Mouse (Mus musculus) myocyte (in vitro differentiated cells): ENCODE data around the gene Nnmt. TPM values are rescaled to one million over a fixed set of nuclear protein-coding genes. Genes with fewer than 3 reads are reported as not detected.

Experiments used
- H3K27me3 ChIP-seq: one replicate; pipeline ENCODE4 v1.6.1; 2011; ENCODE audit not compliant: control insufficient read depth, insufficient read depth, insufficient read length
- H3K36me3 ChIP-seq: one replicate; pipeline ENCODE4 v1.6.1; 2011; ENCODE audit not compliant: control insufficient read depth, insufficient read depth
- H3K4me2 ChIP-seq: one replicate; pipeline ENCODE4 v1.6.1; 2011; ENCODE audit warnings: low read depth, control low read depth
- H3K4me3 ChIP-seq: one replicate; pipeline ENCODE4 v1.5.1; 2011; ENCODE audit warnings: mild to moderate bottlenecking, control low read depth, moderate library complexity
- H3K79me2 ChIP-seq: one replicate; pipeline ENCODE4 v1.6.1; 2011; ENCODE audit not compliant: control insufficient read depth, insufficient read depth
- H3ac ChIP-seq: one replicate; pipeline ENCODE4 v1.6.1; 2011; ENCODE audit not compliant: control insufficient read depth, insufficient read length
- CEBPB ChIP-seq: IDR thresholded peaks from 2 replicates; pipeline ENCODE4 v1.6.1; 2011; ENCODE audit warnings: mild to moderate bottlenecking, moderate library complexity; ENCODE audit not compliant: poor library complexity, insufficient read depth, severe bottlenecking
- E2F4 ChIP-seq: IDR thresholded peaks from one replicate; pipeline ENCODE4 v1.6.1; 2011; ENCODE audit warnings: mild to moderate bottlenecking, control low read depth, moderate library complexity; ENCODE audit not compliant: insufficient read depth
- MAX ChIP-seq: IDR thresholded peaks from one replicate; pipeline ENCODE4 v1.6.1; 2011; ENCODE audit warnings: low read depth, mild to moderate bottlenecking, control low read depth
- MYOD1 ChIP-seq, 3 experiments: IDR thresholded peaks; one replicate each; pipeline ENCODE4 v1.6.1; 2011; ENCODE audit warnings: control low read depth in 2 of 3, low read depth in 2 of 3, mild to moderate bottlenecking in 2 of 3, moderate library complexity in 1 of 3; ENCODE audit not compliant: insufficient read length in 2 of 3, control insufficient read depth in 1 of 3
- MYOG ChIP-seq, 3 experiments: IDR thresholded peaks; one replicate each; pipeline ENCODE4 v1.6.1; 2011; ENCODE audit warnings: control low read depth in 2 of 3, low read depth in 2 of 3, mild to moderate bottlenecking in 2 of 3; ENCODE audit not compliant: insufficient read length in 2 of 3, control insufficient read depth in 1 of 3, insufficient read depth in 1 of 3
- POLR2A ChIP-seq: IDR thresholded peaks from one replicate; pipeline ENCODE4 v1.6.1; 2011; ENCODE audit warnings: low read depth, mild to moderate bottlenecking, control low read depth, moderate library complexity; ENCODE audit not compliant: insufficient read length
- POLR2AphosphoS2 ChIP-seq: IDR thresholded peaks from one replicate; pipeline ENCODE4 v1.6.1; 2011; ENCODE audit warnings: low read depth, control low read depth; ENCODE audit not compliant: insufficient read length
- REST ChIP-seq: IDR thresholded peaks from one replicate; pipeline ENCODE4 v1.6.1; 2011; ENCODE audit warnings: mild to moderate bottlenecking, control low read depth, moderate library complexity; ENCODE audit not compliant: insufficient read depth, insufficient read length
- SRF ChIP-seq: IDR thresholded peaks from one replicate; pipeline ENCODE4 v1.6.1; 2011; ENCODE audit warnings: low read depth; ENCODE audit not compliant: control insufficient read depth, insufficient read length
- TCF12 ChIP-seq: IDR thresholded peaks from one replicate; pipeline ENCODE4 v1.6.1; 2011; ENCODE audit warnings: mild to moderate bottlenecking, control low read depth; ENCODE audit not compliant: poor library complexity, insufficient read depth, severe bottlenecking
- TCF3 ChIP-seq: IDR thresholded peaks from one replicate; pipeline ENCODE4 v1.6.1; 2011; ENCODE audit warnings: low read depth, control low read depth; ENCODE audit not compliant: insufficient read length
- USF1 ChIP-seq: IDR thresholded peaks from one replicate; pipeline ENCODE4 v1.6.1; 2011; ENCODE audit warnings: low read depth, mild to moderate bottlenecking, control low read depth, moderate library complexity
- polyA plus RNA-seq: library from polyadenylated mRNA; unstranded; fragments of >200 nt; fragmentation: generic; extraction: Trizol; gene quantifications from one replicate; pipeline ENCODE4 v1.2.1, GENCODE M21; 2012; ENCODE audit warnings: missing spikeins

Nnmt gene
- polyA plus RNA-seq, 1 experiment = 4.3 TPM

- Histone ChIP-seq H3K4me2 (no peak overlapping the region), H3K36me3 (no peaks in the 10 kb centered on the region), H3K27me3 (no peaks in the 10 kb centered on the region), H3K4me3 (no peak overlapping the region), H3K79me2 (no peaks in the 10 kb centered on the region), H3ac (no peak overlapping the region)
- TF ChIP-seq TCF12 (no peak), POLR2AphosphoS2 (no peak), MYOG (IDR thresholded peaks at IDR 0.05; ENCODE audit: control insufficient read depth in 1 of 3, insufficient read depth in 1 of 3, insufficient read length in 2 of 3, low read depth in 2 of 3) (no peak), MAX (no peak), REST (no peak), USF1 (no peak), CEBPB (no peak), TCF3 (no peak), MYOD1 (IDR thresholded peaks at IDR 0.05; ENCODE audit: control insufficient read depth in 1 of 3, insufficient read length in 2 of 3, low read depth in 2 of 3) (no peak), E2F4 (no peak), SRF (no peak)
Measured at GRCm38 (mm10) chr9:48600066-48600465, 4.9 kb downstream of the Nnmt start.

GRCm38 (mm10) chr9:48597494-48597893 is 7.5 kb downstream of the Nnmt start:
- no peak overlapping the region for H3K4me3 ChIP-seq
- no peaks in the 10 kb centered on the region for H3K36me3 ChIP-seq
- no peak overlapping the region for H3K4me2 ChIP-seq
- H3ac ChIP-seq = no peak overlapping the region
- H3K79me2 ChIP-seq = no peaks in the 10 kb centered on the region
- no peaks in the 10 kb centered on the region for H3K27me3 ChIP-seq
- TF ChIP-seq TCF12 (no peak), MYOG (IDR thresholded peaks at IDR 0.05; ENCODE audit: control insufficient read depth in 1 of 3, insufficient read depth in 1 of 3, insufficient read length in 2 of 3, low read depth in 2 of 3) (no peak), REST (no peak), USF1 (no peak), TCF3 (no peak), SRF (no peak), MAX (no peak), POLR2AphosphoS2 (no peak), E2F4 (no peak), MYOD1 (IDR thresholded peaks at IDR 0.05; ENCODE audit: control insufficient read depth in 1 of 3, insufficient read length in 2 of 3, low read depth in 2 of 3) (no peak), POLR2A (no peak), CEBPB (no peak)

GRCm38 (mm10) chr9:48596924-48597323 is 8.0 kb downstream of the Nnmt start:
- no peak overlapping the region for H3K4me3 ChIP-seq
- no peaks in the 10 kb centered on the region for H3K79me2 ChIP-seq
- H3K36me3 ChIP-seq = no peaks in the 10 kb centered on the region
- H3K27me3 ChIP-seq = no peaks in the 10 kb centered on the region
- no peak overlapping the region for H3K4me2 ChIP-seq
- no peak overlapping the region for H3ac ChIP-seq
- TF ChIP-seq REST = no peak
- TF ChIP-seq POLR2AphosphoS2 = no peak
- TF ChIP-seq USF1 = no peak
- TF ChIP-seq SRF = no peak
- no peak for TF ChIP-seq MAX
- no peak for TF ChIP-seq E2F4
- no peak for TF ChIP-seq CEBPB
- TF ChIP-seq MYOD1 (IDR thresholded peaks at IDR 0.05; ENCODE audit: control insufficient read depth in 1 of 3, insufficient read length in 2 of 3, low read depth in 2 of 3) = no peak
- no peak for TF ChIP-seq POLR2A
- no peak for TF ChIP-seq TCF3
- TF ChIP-seq TCF12 = no peak
- TF ChIP-seq MYOG (IDR thresholded peaks at IDR 0.05; ENCODE audit: control insufficient read depth in 1 of 3, insufficient read depth in 1 of 3, insufficient read length in 2 of 3, low read depth in 2 of 3) = no peak

GRCm38 (mm10) chr9:48593915-48594314 is 11.0 kb downstream of the Nnmt start:
- no peaks in the 10 kb centered on the region for H3K79me2 ChIP-seq
- H3K27me3 ChIP-seq = no peaks in the 10 kb centered on the region
- no peak overlapping the region for H3ac ChIP-seq
- TF ChIP-seq MYOD1 (IDR thresholded peaks at IDR 0.05; ENCODE audit: control insufficient read depth in 1 of 3, insufficient read length in 2 of 3, low read depth in 2 of 3) = no peak
- TF ChIP-seq SRF = no peak
- no peak overlapping the region for H3K4me2 ChIP-seq
- H3K36me3 ChIP-seq = no peaks in the 10 kb centered on the region
- no peak overlapping the region for H3K4me3 ChIP-seq

- no peaks in the 10 kb centered on the region for H3K79me2 ChIP-seq
- H3K27me3 ChIP-seq = no peaks in the 10 kb centered on the region
- H3K4me2 ChIP-seq = no peak overlapping the region
- no peak overlapping the region for H3ac ChIP-seq
- no peak for TF ChIP-seq MAX
- TF ChIP-seq TCF3 = no peak
- TF ChIP-seq USF1 = no peak
- no peak for TF ChIP-seq POLR2AphosphoS2
- TF ChIP-seq MYOD1 (IDR thresholded peaks at IDR 0.05; ENCODE audit: control insufficient read depth in 1 of 3, insufficient read length in 2 of 3, low read depth in 2 of 3) = no peak
- H3K4me3 ChIP-seq = no peak overlapping the region
- H3K36me3 ChIP-seq = no peaks in the 10 kb centered on the region
Measured at GRCm38 (mm10) chr9:48590606-48591005, 14.3 kb downstream of the Nnmt start.
